Mouse (Mus musculus): ENCODE data around the gene Cdk5rap3. TPM values are rescaled to one million over a fixed set of nuclear protein-coding genes. Genes with fewer than 3 reads are reported as not detected.
A peak's percentile ranks its signal among the peaks of the same experiment; 100 is the strongest.

Gene Cdk5rap3
- total and polyA plus RNA-seq, 3 experiments = 45.2 to 55.4 TPM; not detected in 1

DNA sequence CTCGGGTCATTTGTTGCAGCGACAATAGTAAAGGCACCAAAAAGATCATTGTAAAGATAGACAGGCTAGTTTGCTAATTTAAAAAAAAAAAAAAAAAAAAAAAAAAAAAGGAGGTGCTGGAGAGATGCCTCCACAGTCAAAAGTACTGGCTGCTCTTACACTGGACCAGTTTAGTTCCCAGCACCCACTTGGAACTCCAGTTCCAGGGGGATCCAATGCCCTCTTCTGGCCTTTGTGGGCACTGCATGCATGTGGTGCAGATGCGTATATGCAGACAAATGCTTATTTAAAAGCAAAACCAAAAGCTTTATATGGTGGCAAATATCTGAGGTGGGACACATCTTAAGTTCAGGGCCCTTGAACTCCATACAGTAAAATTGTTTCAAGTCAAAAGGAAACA lies 34.5 kb upstream of the Cdk5rap3 start:
- Histone ChIP-seq H3K4me3 (ENCODE audit: control insufficient read depth in 1 of 2, insufficient read depth in 1 of 2, low read depth in 2 of 2, low read length in 2 of 2) (no peak overlapping the region), H3K79me2 (ENCODE audit: control insufficient read depth, insufficient read depth, low read length, poor library complexity) (peaks cover 25% of the 10 kb centered on the region), H3K4me1 (ENCODE audit: control insufficient read depth in 1 of 2, insufficient read depth in 2 of 2, low read length in 2 of 2) (peaks cover 27 to 52% of the 10 kb centered on the region in 2 experiments), H3K27me3 (ENCODE audit: control insufficient read depth in 1 of 2, insufficient read depth in 2 of 2, low read length in 2 of 2) (no peaks in the 10 kb centered on the region), H3K36me3 (ENCODE audit: control insufficient read depth in 1 of 2, insufficient read depth in 2 of 2, low read length in 2 of 2) (peaks cover 35 to 60% of the 10 kb centered on the region in 2 experiments), H3K9ac (ENCODE audit: control insufficient read depth, low read depth, low read length, poor library complexity, severe bottlenecking) (no peak overlapping the region), H3K27ac (ENCODE audit: control insufficient read depth, low read depth, low read length) (peak overlapping the region; percentile 13; the same call in 1 of the 2 replicates), H3K9me3 (replicated peaks; ENCODE audit: insufficient read depth, low read length) (no peaks in the 10 kb centered on the region)
- DNase-seq (ENCODE audit: low read depth, low spot score) = peak; percentile 81
- TF ChIP-seq MEF2A (IDR thresholded peaks at IDR 0.05; ENCODE audit: extremely low read depth, insufficient replicate concordance, low read depth, low read length, poor library complexity, severe bottlenecking) (no peak), SIN3A (IDR thresholded peaks at IDR 0.05; ENCODE audit: low read length) (0 out of 2 replicates have a peak, but pooled peaks have one; percentile 33), ELF1 (IDR thresholded peaks at IDR 0.05; ENCODE audit: low read depth, low read length) (no peak; the same call in 1 of the 2 replicates), ZKSCAN1 (IDR thresholded peaks at IDR 0.05; ENCODE audit: low read depth, low read length) (no peak), ZNF384 (IDR thresholded peaks at IDR 0.05; ENCODE audit: low read depth, low read length) (no peak; the same call in 1 of the 2 replicates), MYC (IDR thresholded peaks at IDR 0.05; ENCODE audit: low read depth, low read length) (peak; percentile 51; the same call in 1 of the 2 replicates), BHLHE40 (IDR thresholded peaks at IDR 0.05; ENCODE audit: borderline replicate concordance, low read depth, low read length) (no peak; the same call in 1 of the 2 replicates), ZMIZ1 (IDR thresholded peaks at IDR 0.05; ENCODE audit: low read depth, low read length) (no peak), POLR2A (IDR thresholded peaks at IDR 0.05; ENCODE audit: control insufficient read depth in 1 of 2, insufficient read depth in 1 of 2, low read depth in 1 of 2, low read length in 2 of 2, poor library complexity in 1 of 2) (no peak; a peak in 1 of 4 replicates), CHD2 (IDR thresholded peaks at IDR 0.05; ENCODE audit: low read length) (no peak), NELFE (IDR thresholded peaks at IDR 0.05; ENCODE audit: low read depth, low read length) (no peak), E2F4 (IDR thresholded peaks at IDR 0.05; ENCODE audit: borderline replicate concordance, low read depth, low read length) (no peak), GATA1 (IDR thresholded peaks at IDR 0.05; ENCODE audit: low read depth, low read length) (no peak), MYB (IDR thresholded peaks at IDR 0.05; ENCODE audit: low read depth, low read length) (no peak), ETS1 (IDR thresholded peaks at IDR 0.05; ENCODE audit: low read depth, low read length) (0 out of 2 replicates have a peak, but pooled peaks have one; percentile 19), GABPA (IDR thresholded peaks at IDR 0.05; ENCODE audit: low read depth, low read length) (no peak), JUND (IDR thresholded peaks at IDR 0.05; ENCODE audit: low read depth, low read length) (no peak), NRF1 (IDR thresholded peaks at IDR 0.05; ENCODE audit: insufficient read depth, low read depth, low read length, poor library complexity, severe bottlenecking) (no peak), POLR2AphosphoS5 (IDR thresholded peaks at IDR 0.05; ENCODE audit: borderline replicate concordance, low read depth, low read length) (no peak), SMC3 (IDR thresholded peaks at IDR 0.05; ENCODE audit: low read depth, low read length) (peak; percentile 67), CTCF (IDR thresholded peaks at IDR 0.05 in 2 of 3, conservative IDR thresholded peaks at IDR 0.05 in 1 of 3; ENCODE audit: control insufficient read depth in 1 of 3, insufficient read depth in 1 of 3, low read depth in 2 of 3, low read length in 3 of 3, poor library complexity in 1 of 3, severe bottlenecking in 1 of 3) (peak; percentile 70 to 74 (median 72)), TAL1 (IDR thresholded peaks at IDR 0.05; ENCODE audit: low read length) (no peak), HCFC1 (IDR thresholded peaks at IDR 0.05; ENCODE audit: low read depth, low read length) (0 out of 2 replicates have a peak, but pooled peaks have one; percentile 46), RCOR1 (IDR thresholded peaks at IDR 0.05; ENCODE audit: low read depth, low read length) (0 out of 2 replicates have a peak, but pooled peaks have one; percentile 27), POLR2AphosphoS2 (IDR thresholded peaks at IDR 0.05; ENCODE audit: low read length) (no peak), TBP (IDR thresholded peaks at IDR 0.05; ENCODE audit: low read depth, low read length) (no peak), MXI1 (IDR thresholded peaks at IDR 0.05; ENCODE audit: low read depth, low read length) (no peak), UBTF (IDR thresholded peaks at IDR 0.05; ENCODE audit: borderline replicate concordance, insufficient read depth, low read depth, low read length) (no peak), RAD21 (IDR thresholded peaks at IDR 0.05; ENCODE audit: low read depth, low read length) (peak; percentile 47), MAZ (IDR thresholded peaks at IDR 0.05; ENCODE audit: low read depth, low read length) (no peak), MAFK (IDR thresholded peaks at IDR 0.05; ENCODE audit: borderline replicate concordance, low read depth, low read length) (no peak), MAX (IDR thresholded peaks at IDR 0.05; ENCODE audit: low read length) (peak; percentile 33; the same call in 1 of the 2 replicates), KAT2A (conservative IDR thresholded peaks at IDR 0.05; ENCODE audit: low read depth, low read length) (no peak), TCF12 (IDR thresholded peaks at IDR 0.05; ENCODE audit: low read depth, low read length) (no peak), USF1 (IDR thresholded peaks at IDR 0.05; ENCODE audit: low read depth, low read length) (no peak), USF2 (IDR thresholded peaks at IDR 0.05; ENCODE audit: borderline replicate concordance in 1 of 2, insufficient read depth in 1 of 2, low read depth in 1 of 2, low read length in 2 of 2) (no peak), ZC3H11A (IDR thresholded peaks at IDR 0.05; ENCODE audit: low read depth, low read length) (peak; percentile 54)
